Mouse (Mus musculus): ENCODE results near the gene Pygl. TPM values are rescaled to one million over a fixed set of nuclear protein-coding genes. Genes with fewer than 3 reads are reported as not detected.
A peak's percentile ranks its signal among the peaks of the same experiment; 100 is the strongest.

The Pygl gene
- polyA plus RNA-seq, 1 experiment from 2014 or later = 8.9 TPM

DNA sequence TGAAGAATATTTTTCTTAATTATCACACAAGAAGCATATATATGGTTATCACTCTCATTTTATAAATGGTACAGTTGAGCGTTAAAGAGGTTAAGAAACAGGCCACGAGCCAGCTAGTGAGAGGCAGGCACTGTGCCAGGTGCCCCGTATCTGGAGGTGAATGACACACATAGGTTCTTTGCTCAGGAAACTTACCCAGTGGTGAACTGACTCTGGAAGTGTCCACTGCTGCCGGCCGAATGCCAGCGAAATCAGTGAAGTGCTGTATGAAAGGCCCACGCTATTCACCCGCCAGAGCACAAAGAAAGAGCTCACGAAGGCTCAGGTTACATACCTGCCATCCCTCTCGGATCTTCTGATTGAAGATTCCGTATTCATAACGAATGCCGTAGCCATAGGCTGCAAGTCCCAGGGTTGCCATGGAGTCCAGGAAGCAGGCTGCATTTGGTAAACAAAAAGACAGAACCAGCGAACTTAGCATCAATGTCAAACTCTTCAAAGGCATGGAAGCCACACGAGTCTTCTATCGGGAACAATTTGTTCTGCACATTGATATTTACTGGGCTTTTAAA, 15.0 kb downstream of the Pygl start:
- peak; percentile 67; the same call in 1 of the 2 replicates for ATAC-seq
- Histone ChIP-seq H3K9me3 (replicated peaks; ENCODE audit: control insufficient read depth, low read length, poor library complexity, severe bottlenecking) (no peaks in the 10 kb centered on the region), H3K36me3 (ENCODE audit: control insufficient read depth, insufficient read depth, low read length) (no peaks in the 10 kb centered on the region), H3K4me1 (ENCODE audit: control insufficient read depth, insufficient read depth, low read length) (no peaks in the 10 kb centered on the region), H3K4me3 (ENCODE audit: low read depth, low read length) (no peak overlapping the region), H3K27me3 (ENCODE audit: control insufficient read depth, insufficient read depth, low read depth, low read length) (no peaks in the 10 kb centered on the region), H3K27ac (ENCODE audit: low read length) (0 out of 2 replicates have a peak overlapping the region, but pooled peaks have one; percentile 23), H3K9ac (ENCODE audit: low read depth, low read length) (no peak overlapping the region), H3K4me2 (ENCODE audit: low read length) (peak overlapping the region; percentile 2; the same call in 1 of the 2 replicates)
- WGBS = 28% methylated on average over 16 of the region's 16 CpGs

DNA sequence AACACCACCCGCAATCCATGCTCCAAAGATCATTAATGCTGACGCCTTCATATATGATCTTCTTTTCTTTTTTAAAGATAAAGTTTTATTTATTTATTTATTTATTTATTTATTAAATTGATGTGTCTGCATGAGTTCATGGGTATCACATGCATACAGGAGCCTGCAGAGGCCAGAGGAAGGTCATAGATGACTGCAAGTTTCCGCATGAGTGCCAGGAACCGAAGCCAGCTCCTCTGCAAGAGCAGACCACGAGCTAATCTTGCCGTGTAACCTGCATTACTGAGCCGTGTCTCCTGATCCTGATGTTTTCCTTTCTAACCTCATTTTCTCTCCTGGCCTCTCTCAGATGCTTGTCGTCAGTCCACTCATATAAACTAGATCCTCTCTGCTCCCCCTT, 17.0 kb downstream of the Pygl start:
- H3K9me3 ChIP-seq (replicated peaks; ENCODE audit: control insufficient read depth, low read length, poor library complexity, severe bottlenecking) = no peaks in the 10 kb centered on the region
- ATAC-seq = no peak
- H3K4me2 ChIP-seq (ENCODE audit: low read length) = no peak overlapping the region
- no peak overlapping the region for H3K27ac ChIP-seq (ENCODE audit: low read length)
- WGBS = 87% methylated on average over 8 of the region's 8 CpGs
- no peaks in the 10 kb centered on the region for H3K4me1 ChIP-seq (ENCODE audit: control insufficient read depth, insufficient read depth, low read length)
- no peak overlapping the region for H3K4me3 ChIP-seq (ENCODE audit: low read depth, low read length)
- no peak overlapping the region for H3K9ac ChIP-seq (ENCODE audit: low read depth, low read length)
- H3K27me3 ChIP-seq (ENCODE audit: control insufficient read depth, insufficient read depth, low read depth, low read length) = no peaks in the 10 kb centered on the region
- H3K36me3 ChIP-seq (ENCODE audit: control insufficient read depth, insufficient read depth, low read length) = no peaks in the 10 kb centered on the region

DNA sequence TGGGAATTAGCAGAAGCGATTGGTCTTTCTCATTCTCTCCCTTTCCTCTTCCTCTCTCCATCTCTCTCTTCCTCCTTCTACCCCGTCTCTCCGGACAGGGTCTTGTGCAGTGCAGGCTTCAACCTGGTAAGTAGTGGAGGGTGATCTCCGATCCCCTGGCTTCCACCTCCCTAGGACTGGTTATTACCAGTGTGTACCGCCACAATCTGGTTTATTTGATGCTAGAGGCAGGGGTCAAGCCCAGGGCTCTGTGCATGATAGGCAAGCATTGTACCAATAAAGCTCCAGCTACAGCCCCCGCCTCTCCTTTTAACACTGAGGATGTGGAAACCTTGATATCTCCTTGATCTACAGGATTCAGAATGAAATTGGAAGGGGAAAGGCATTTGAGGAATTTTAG, 17.7 kb downstream of the Pygl start:
- H3K4me2 ChIP-seq (ENCODE audit: low read length) = no peak overlapping the region
- no peak overlapping the region for H3K4me3 ChIP-seq (ENCODE audit: low read depth, low read length)
- H3K9me3 ChIP-seq (replicated peaks; ENCODE audit: control insufficient read depth, low read length, poor library complexity, severe bottlenecking) = no peaks in the 10 kb centered on the region
- H3K27ac ChIP-seq (ENCODE audit: low read length) = no peak overlapping the region
- H3K9ac ChIP-seq (ENCODE audit: low read depth, low read length) = no peak overlapping the region
- H3K27me3 ChIP-seq (ENCODE audit: control insufficient read depth, insufficient read depth, low read depth, low read length) = no peaks in the 10 kb centered on the region
- no peaks in the 10 kb centered on the region for H3K36me3 ChIP-seq (ENCODE audit: control insufficient read depth, insufficient read depth, low read length)
- ATAC-seq = no peak
- no peaks in the 10 kb centered on the region for H3K4me1 ChIP-seq (ENCODE audit: control insufficient read depth, insufficient read depth, low read length)
- 90% methylated on average over 6 of the region's 6 CpGs for WGBS

DNA sequence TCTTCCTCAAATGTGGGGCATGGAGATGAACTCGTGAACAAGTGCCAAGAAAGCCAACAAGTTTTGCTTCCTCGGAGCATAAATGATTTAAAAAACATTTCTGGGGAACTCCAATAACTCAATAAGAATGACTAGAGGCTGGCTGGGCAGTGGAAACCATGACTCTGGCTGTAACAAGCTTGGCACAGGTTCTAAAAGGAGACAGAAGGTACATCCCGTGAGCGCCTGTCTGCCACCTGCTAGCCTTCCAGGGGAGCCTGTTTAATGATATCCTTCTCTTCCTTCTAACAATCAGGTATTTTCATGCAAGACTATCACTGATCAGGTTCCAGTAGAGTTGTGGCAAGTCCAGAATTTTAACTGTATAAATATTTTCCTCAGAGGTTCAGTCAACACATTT, 18.8 kb downstream of the Pygl start:
- ATAC-seq = no peak
- WGBS = 78% methylated on average over 4 of the region's 4 CpGs

DNA sequence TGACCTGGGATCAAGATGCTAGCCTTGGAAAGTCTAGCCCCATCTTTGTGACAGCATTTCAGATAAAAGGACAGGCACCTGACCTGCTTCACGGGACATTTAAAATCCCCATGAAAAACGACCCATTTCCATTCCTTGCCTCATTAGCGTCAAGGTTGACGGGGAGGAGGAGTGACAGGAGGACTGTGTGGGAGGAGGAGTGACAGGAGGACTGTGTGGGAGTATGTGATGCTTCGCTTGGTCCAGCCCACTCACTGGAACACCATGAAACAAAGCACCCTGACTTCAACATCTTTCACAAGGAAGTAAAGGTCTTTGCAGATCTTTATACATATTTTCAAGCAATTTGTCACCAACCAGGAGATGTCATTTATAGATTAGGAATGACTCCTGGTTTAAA, 23.1 kb downstream of the Pygl start:
- no peak overlapping the region for H3K4me3 ChIP-seq (ENCODE audit: low read depth, low read length)

More for the DNA sequence above, 18.8 kb downstream of the Pygl start:
- H3K27me3 ChIP-seq (ENCODE audit: control insufficient read depth, insufficient read depth, low read depth, low read length) = no peaks in the 10 kb centered on the region
- no peak overlapping the region for H3K9ac ChIP-seq (ENCODE audit: low read depth, low read length)
- H3K4me2 ChIP-seq (ENCODE audit: low read length) = no peak overlapping the region
- H3K4me3 ChIP-seq (ENCODE audit: low read depth, low read length) = no peak overlapping the region
- H3K36me3 ChIP-seq (ENCODE audit: control insufficient read depth, insufficient read depth, low read length) = no peaks in the 10 kb centered on the region
- H3K27ac ChIP-seq (ENCODE audit: low read length) = no peak overlapping the region
- no peaks in the 10 kb centered on the region for H3K9me3 ChIP-seq (replicated peaks; ENCODE audit: control insufficient read depth, low read length, poor library complexity, severe bottlenecking)
- H3K4me1 ChIP-seq (ENCODE audit: control insufficient read depth, insufficient read depth, low read length) = no peaks in the 10 kb centered on the region

DNA sequence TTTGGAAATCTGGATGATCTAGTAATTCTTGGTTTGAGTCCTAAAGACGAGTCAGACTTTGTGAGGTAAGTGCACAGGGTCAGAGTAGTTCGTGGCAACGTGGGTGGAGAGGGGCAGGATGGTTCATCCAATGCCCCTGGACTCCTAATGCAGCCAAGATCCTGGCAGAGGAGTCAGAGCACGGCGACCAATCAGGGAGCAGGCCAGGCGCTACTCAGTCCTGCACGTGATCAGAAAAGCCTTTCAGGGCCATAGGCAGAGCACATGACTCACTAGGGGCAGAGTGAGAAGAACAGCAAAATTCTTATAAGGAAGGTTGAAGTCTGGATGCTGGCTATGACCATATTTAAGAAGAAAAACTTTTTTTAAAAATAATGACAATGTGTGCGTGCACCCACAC, 26.9 kb downstream of the Pygl start:
- no peak overlapping the region for H3K4me3 ChIP-seq (ENCODE audit: low read depth, low read length)
- no peak for ATAC-seq
- no peak overlapping the region for H3K9ac ChIP-seq (ENCODE audit: low read depth, low read length)
- H3K4me2 ChIP-seq (ENCODE audit: low read length) = no peak overlapping the region
- 86% methylated on average over 8 of the region's 8 CpGs for WGBS
- H3K9me3 ChIP-seq (replicated peaks; ENCODE audit: control insufficient read depth, low read length, poor library complexity, severe bottlenecking) = no peaks in the 10 kb centered on the region
- H3K27me3 ChIP-seq (ENCODE audit: control insufficient read depth, insufficient read depth, low read depth, low read length) = no peaks in the 10 kb centered on the region
- H3K27ac ChIP-seq (ENCODE audit: low read length) = no peak overlapping the region
- H3K36me3 ChIP-seq (ENCODE audit: control insufficient read depth, insufficient read depth, low read length) = no peaks in the 10 kb centered on the region
- no peaks in the 10 kb centered on the region for H3K4me1 ChIP-seq (ENCODE audit: control insufficient read depth, insufficient read depth, low read length)

More for the DNA sequence above, 23.1 kb downstream of the Pygl start:
- Histone ChIP-seq H3K27me3 (ENCODE audit: control insufficient read depth, insufficient read depth, low read depth, low read length) (no peaks in the 10 kb centered on the region), H3K27ac (ENCODE audit: low read length) (no peak overlapping the region), H3K9ac (ENCODE audit: low read depth, low read length) (no peak overlapping the region), H3K36me3 (ENCODE audit: control insufficient read depth, insufficient read depth, low read length) (no peaks in the 10 kb centered on the region), H3K9me3 (replicated peaks; ENCODE audit: control insufficient read depth, low read length, poor library complexity, severe bottlenecking) (no peaks in the 10 kb centered on the region), H3K4me2 (ENCODE audit: low read length) (no peak overlapping the region), H3K4me1 (ENCODE audit: control insufficient read depth, insufficient read depth, low read length) (no peaks in the 10 kb centered on the region)
- 64% methylated on average over 5 of the region's 5 CpGs for WGBS
- ATAC-seq = no peak

DNA sequence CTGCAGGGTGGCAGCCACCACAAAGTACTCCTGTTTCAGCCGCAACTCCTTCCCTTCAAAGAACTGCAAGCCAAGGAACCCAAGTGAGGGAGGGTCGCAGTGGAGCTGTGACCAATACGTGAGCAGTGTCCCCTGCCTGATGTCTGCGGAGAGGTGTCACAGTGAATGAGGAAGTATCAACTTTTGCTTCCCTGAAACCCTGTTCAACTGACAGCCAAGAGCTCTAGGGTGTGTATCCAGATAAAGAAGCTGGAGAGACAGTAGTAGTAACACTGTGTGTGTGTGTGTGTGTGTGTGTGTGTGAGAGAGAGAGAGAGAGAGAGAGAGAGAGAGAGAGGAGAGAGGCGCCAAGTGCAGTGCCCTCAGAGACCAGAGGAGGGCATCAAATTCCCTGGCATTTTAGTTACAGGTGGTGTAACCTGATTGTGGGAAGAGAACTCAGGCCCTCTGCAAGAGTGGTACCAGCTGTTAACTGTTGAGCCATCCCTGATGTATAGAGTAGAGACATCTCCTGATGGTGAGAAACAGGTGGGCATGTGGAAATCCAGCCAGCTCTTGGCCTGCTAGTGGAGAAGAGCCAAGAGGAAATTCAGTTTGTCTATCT, 29.3 kb downstream of the Pygl start:
- no peak overlapping the region for H3K4me2 ChIP-seq (ENCODE audit: low read length)
- no peak overlapping the region for H3K4me3 ChIP-seq (ENCODE audit: low read depth, low read length)
- H3K27me3 ChIP-seq (ENCODE audit: control insufficient read depth, insufficient read depth, low read depth, low read length) = no peaks in the 10 kb centered on the region
- H3K9ac ChIP-seq (ENCODE audit: low read depth, low read length) = no peak overlapping the region
- no peak overlapping the region for H3K27ac ChIP-seq (ENCODE audit: low read length)
- no peaks in the 10 kb centered on the region for H3K9me3 ChIP-seq (replicated peaks; ENCODE audit: control insufficient read depth, low read length, poor library complexity, severe bottlenecking)
- no peak for ATAC-seq
- no peaks in the 10 kb centered on the region for H3K4me1 ChIP-seq (ENCODE audit: control insufficient read depth, insufficient read depth, low read length)
- 73% methylated on average over 5 of the region's 5 CpGs for WGBS
- no peaks in the 10 kb centered on the region for H3K36me3 ChIP-seq (ENCODE audit: control insufficient read depth, insufficient read depth, low read length)

DNA sequence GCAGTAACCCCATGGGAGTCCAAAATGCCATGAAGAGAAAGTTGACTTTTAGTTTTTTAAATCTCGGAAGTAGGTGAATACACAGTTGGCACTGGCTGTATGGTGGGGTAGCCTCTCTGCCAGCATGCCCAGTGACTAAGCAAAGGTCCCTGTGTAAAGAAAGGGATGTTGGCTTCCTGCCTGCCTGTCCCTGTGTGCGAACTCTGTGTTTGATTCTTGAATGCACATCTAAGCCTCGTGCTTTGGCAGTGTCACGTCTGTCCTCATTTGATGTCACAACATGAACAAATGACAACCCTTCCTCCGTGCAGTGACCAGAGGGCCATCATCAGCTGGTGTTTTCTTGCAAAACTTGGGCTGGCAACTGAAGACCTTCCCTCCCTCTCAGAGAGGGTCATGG, 34.9 kb downstream of the Pygl start:
- WGBS = 84% methylated on average over 5 of the region's 5 CpGs

DNA sequence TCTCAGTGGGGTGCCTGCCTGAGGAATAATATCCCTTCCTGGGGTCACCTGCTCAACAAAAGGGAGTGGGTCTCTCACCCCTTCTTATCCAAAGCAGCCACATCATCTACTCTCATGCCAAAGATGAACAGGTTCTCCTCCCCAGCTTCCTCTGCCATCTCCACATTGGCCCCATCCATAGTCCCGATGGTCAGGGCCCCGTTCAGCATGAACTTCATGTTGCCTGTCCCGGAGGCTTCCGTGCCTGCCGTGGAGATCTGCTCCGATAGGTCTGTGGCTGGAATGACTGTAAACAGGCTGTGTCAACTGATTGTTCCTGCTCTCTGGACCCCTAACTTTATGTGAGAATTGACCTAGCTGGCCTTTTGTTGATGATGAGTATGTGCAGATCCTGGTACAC, 35.9 kb downstream of the Pygl start:
- Histone ChIP-seq H3K4me3 (ENCODE audit: low read depth, low read length) (no peak overlapping the region), H3K9ac (ENCODE audit: low read depth, low read length) (no peak overlapping the region), H3K9me3 (replicated peaks; ENCODE audit: control insufficient read depth, low read length, poor library complexity, severe bottlenecking) (no peaks in the 10 kb centered on the region), H3K36me3 (ENCODE audit: control insufficient read depth, insufficient read depth, low read length) (no peaks in the 10 kb centered on the region), H3K27me3 (ENCODE audit: control insufficient read depth, insufficient read depth, low read depth, low read length) (no peaks in the 10 kb centered on the region), H3K27ac (ENCODE audit: low read length) (no peak overlapping the region), H3K4me1 (ENCODE audit: control insufficient read depth, insufficient read depth, low read length) (no peaks in the 10 kb centered on the region), H3K4me2 (ENCODE audit: low read length) (no peak overlapping the region)
- WGBS = 95% methylated on average over 6 of the region's 6 CpGs
- ATAC-seq = no peak

More for the DNA sequence above, 34.9 kb downstream of the Pygl start:
- Histone ChIP-seq H3K27ac (ENCODE audit: low read length) (no peak overlapping the region), H3K4me3 (ENCODE audit: low read depth, low read length) (no peak overlapping the region), H3K4me2 (ENCODE audit: low read length) (no peak overlapping the region), H3K36me3 (ENCODE audit: control insufficient read depth, insufficient read depth, low read length) (no peaks in the 10 kb centered on the region), H3K27me3 (ENCODE audit: control insufficient read depth, insufficient read depth, low read depth, low read length) (no peaks in the 10 kb centered on the region), H3K9ac (ENCODE audit: low read depth, low read length) (no peak overlapping the region), H3K4me1 (ENCODE audit: control insufficient read depth, insufficient read depth, low read length) (no peaks in the 10 kb centered on the region), H3K9me3 (replicated peaks; ENCODE audit: control insufficient read depth, low read length, poor library complexity, severe bottlenecking) (no peaks in the 10 kb centered on the region)
- ATAC-seq = no peak
